Mouse (Mus musculus): Measurements from ENCODE around the gene Bcl3. TPM values are rescaled to one million over a fixed set of nuclear protein-coding genes. Genes with fewer than 3 reads are reported as not detected.

Gene Bcl3
- polyA plus RNA-seq, 1 experiment from 2014 or later: 3.5 TPM

DNA sequence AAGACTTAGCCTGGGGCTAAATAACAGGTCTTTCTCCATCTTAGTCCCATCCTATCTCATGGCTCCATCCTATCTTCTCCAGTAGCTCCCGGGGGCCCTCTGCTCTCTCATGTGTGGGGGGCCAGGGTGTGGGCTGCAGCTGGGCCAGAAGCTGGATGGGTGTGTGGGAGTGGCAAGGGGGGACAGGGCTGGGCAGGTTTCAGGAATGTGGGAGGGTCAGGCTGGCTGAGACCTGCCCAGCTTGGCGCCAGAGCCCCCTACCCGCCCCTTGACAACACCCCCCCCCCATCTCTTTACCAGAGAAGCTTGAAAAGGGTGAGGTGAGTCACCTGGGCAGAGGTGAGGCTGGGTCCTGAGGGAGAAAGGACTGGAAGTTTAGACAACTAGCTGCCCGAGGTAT lies 53.6 kb downstream of the Bcl3 start:
- ATAC-seq (replicated peaks; ENCODE audit: low FRiP score, low read depth): peak; percentile 66
- peak overlapping the region; percentile 75 for H3K4me2 ChIP-seq (ENCODE audit: low read length)
- H3K9me3 ChIP-seq (replicated peaks; ENCODE audit: low read length): no peaks in the 10 kb centered on the region
- DNase-seq (ENCODE audit: low spot score): peak; percentile 79
- peaks cover 29% of the 10 kb centered on the region for H3K4me1 ChIP-seq (replicated peaks; ENCODE audit: insufficient read depth, low read length)
- 12% methylated on average over 4 of the region's 4 CpGs for WGBS
- peak overlapping the region; percentile 82 for H3K9ac ChIP-seq (ENCODE audit: low read depth, low read length)
- H3K36me3 ChIP-seq (ENCODE audit: insufficient read depth, low read length): peaks cover 15% of the 10 kb centered on the region
- no peak for TF ChIP-seq CTCF (IDR thresholded peaks at IDR 0.05; ENCODE audit: low read depth)
- no peaks in the 10 kb centered on the region for H3K27me3 ChIP-seq (ENCODE audit: insufficient read depth, low read length)
- peak overlapping the region; percentile 85 for H3K27ac ChIP-seq
- peak overlapping the region; percentile 60 for H3K4me3 ChIP-seq (replicated peaks; ENCODE audit: low read depth, low read length)

DNA sequence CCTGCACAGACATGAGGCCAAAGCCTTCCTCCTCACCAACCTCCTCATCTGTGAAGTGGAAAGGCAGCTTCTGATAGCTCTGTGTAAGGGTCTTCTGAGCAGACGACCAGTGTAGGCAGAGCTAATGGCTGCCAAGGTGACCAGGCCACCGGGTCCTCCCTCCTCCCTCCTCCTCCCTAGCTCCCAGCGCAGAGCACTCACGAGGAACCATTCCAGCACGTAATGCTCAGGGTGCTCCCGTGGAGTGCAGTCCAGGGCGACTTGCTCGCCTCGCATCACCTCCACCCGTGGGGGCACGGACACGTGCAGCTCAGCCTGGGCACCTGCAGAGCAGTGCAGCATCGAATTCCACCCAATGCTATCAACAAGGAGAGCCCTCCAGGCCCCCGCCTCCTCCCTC lies 54.3 kb downstream of the Bcl3 start:
- Histone ChIP-seq H3K36me3 (ENCODE audit: insufficient read depth, low read length) (peaks cover 20% of the 10 kb centered on the region), H3K9me3 (replicated peaks; ENCODE audit: low read length) (no peaks in the 10 kb centered on the region), H3K4me3 (replicated peaks; ENCODE audit: low read depth, low read length) (peak overlapping the region; percentile 60; the same call in 1 of the 2 replicates), H3K4me1 (replicated peaks; ENCODE audit: insufficient read depth, low read length) (peaks cover 29% of the 10 kb centered on the region), H3K27me3 (ENCODE audit: insufficient read depth, low read length) (no peaks in the 10 kb centered on the region), H3K27ac (peak overlapping the region; percentile 85), H3K4me2 (ENCODE audit: low read length) (peak overlapping the region; percentile 75), H3K9ac (ENCODE audit: low read depth, low read length) (peak overlapping the region; percentile 82)
- TF ChIP-seq CTCF (IDR thresholded peaks at IDR 0.05; ENCODE audit: low read depth): no peak
- WGBS: 31% methylated on average over 14 of the region's 14 CpGs
- DNase-seq (ENCODE audit: low spot score) (no peak), ATAC-seq (replicated peaks; ENCODE audit: low FRiP score, low read depth) (peak; percentile 2; the same call in 1 of the 2 replicates)

DNA sequence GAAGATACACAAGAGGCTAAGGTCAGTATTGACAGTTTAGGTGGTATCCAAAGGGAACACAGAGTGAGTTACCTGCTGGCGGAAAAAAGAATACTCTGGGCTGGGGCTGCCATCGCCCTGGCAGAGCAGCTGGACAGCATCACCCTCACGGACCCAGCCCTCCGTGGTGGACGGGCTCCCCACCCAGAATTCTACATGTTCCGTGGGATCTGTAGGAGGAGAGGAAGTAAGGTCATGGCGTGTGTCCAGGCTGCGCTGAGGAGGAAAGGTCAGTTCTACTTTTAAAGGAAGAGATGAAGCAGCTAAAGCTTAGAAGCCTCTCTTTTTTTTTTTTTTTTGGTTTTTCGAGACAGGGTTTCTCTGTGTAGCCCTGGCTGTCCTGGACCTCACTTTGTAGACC lies 58.0 kb downstream of the Bcl3 start:
- no peak for ATAC-seq (replicated peaks; ENCODE audit: low FRiP score, low read depth)
- H3K27ac ChIP-seq: no peak overlapping the region
- no peaks in the 10 kb centered on the region for H3K27me3 ChIP-seq (ENCODE audit: insufficient read depth, low read length)
- H3K4me2 ChIP-seq (ENCODE audit: low read length): no peak overlapping the region
- H3K4me3 ChIP-seq (replicated peaks; ENCODE audit: low read depth, low read length): no peak overlapping the region
- TF ChIP-seq CTCF (IDR thresholded peaks at IDR 0.05; ENCODE audit: low read depth): no peak
- no peak for DNase-seq (ENCODE audit: low spot score)
- H3K36me3 ChIP-seq (ENCODE audit: insufficient read depth, low read length): peaks cover 27% of the 10 kb centered on the region
- 80% methylated on average over 9 of the region's 9 CpGs for WGBS
- peaks cover 14% of the 10 kb centered on the region; the same call in 1 of the 2 replicates for H3K4me1 ChIP-seq (replicated peaks; ENCODE audit: insufficient read depth, low read length)
- no peaks in the 10 kb centered on the region for H3K9me3 ChIP-seq (replicated peaks; ENCODE audit: low read length)
- no peak overlapping the region for H3K9ac ChIP-seq (ENCODE audit: low read depth, low read length)

DNA sequence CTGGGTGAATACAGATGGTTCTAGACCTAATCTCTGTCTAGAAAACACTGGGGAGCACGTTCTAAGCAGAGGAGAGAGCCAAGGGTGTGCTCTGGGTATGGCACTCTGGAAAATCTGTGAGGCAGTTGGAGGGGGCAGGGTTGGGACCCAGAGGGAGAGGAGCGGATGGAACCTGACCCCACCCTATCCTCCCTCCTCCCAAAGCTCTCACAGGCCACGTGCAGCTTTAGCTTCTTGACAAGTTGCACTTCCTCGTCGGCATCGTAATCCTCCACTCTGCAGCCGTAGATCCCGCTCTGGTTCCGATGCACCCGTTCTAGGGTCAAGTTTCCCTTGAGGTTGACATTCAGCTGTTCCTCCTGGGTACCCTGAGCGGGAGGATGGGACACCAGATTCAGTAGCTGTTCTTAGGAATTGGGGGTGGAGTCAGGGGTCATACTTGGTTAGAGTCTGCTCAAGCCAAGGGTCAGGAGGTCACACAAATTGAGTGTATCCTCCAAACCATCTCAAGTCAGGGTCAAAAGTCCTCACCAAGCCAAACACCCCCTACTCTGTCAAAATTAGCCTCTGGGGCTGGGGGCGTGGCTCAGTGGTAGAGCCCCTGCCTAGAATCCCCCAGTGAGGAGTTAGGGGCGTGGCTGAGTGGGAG lies 58.6 kb downstream of the Bcl3 start:
- DNase-seq (ENCODE audit: low spot score): no peak
- no peak overlapping the region for H3K9ac ChIP-seq (ENCODE audit: low read depth, low read length)
- TF ChIP-seq CTCF (IDR thresholded peaks at IDR 0.05; ENCODE audit: low read depth): no peak

DNA sequence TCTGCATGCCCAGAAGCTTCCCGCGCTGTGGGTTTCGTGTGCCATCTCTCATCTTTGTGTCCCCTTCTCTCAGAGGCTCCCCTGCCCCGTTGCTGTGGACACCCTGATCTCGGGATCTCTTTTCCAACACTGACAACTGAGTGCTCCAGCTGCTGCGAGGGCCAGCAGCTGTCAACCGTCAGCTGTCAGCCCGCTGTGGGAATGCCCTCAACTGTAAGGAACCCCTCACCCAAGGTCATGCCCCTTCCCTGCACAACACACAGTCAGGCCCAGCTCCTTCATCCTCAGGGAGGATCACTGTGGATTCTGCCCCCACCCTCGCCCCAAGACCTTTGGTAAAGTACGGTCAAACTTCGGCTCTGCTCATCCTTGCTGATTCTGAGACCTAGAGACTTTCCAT lies 60.3 kb downstream of the Bcl3 start:
- 0 out of 2 replicates have a peak overlapping the region, but pooled peaks have one; percentile 4 for H3K9ac ChIP-seq (ENCODE audit: low read depth, low read length)
- DNase-seq (ENCODE audit: low spot score): no peak
- H3K9me3 ChIP-seq (replicated peaks; ENCODE audit: low read length): no peaks in the 10 kb centered on the region
- no peak overlapping the region for H3K4me2 ChIP-seq (ENCODE audit: low read length)
- no peak overlapping the region for H3K27ac ChIP-seq
- 52% methylated on average over 11 of the region's 11 CpGs for WGBS
- peaks cover 45% of the 10 kb centered on the region for H3K36me3 ChIP-seq (ENCODE audit: insufficient read depth, low read length)
- no peak for TF ChIP-seq CTCF (IDR thresholded peaks at IDR 0.05; ENCODE audit: low read depth)
- ATAC-seq (replicated peaks; ENCODE audit: low FRiP score, low read depth): no peak
- no peaks in the 10 kb centered on the region for H3K27me3 ChIP-seq (ENCODE audit: insufficient read depth, low read length)
- H3K4me3 ChIP-seq (replicated peaks; ENCODE audit: low read depth, low read length): no peak overlapping the region
- H3K4me1 ChIP-seq (replicated peaks; ENCODE audit: insufficient read depth, low read length): no peaks in the 10 kb centered on the region

More for the DNA sequence above, 58.6 kb downstream of the Bcl3 start:
- Histone ChIP-seq H3K4me3 (replicated peaks; ENCODE audit: low read depth, low read length) (no peak overlapping the region), H3K27me3 (ENCODE audit: insufficient read depth, low read length) (no peaks in the 10 kb centered on the region), H3K4me1 (replicated peaks; ENCODE audit: insufficient read depth, low read length) (peaks cover 9% of the 10 kb centered on the region; the same call in 1 of the 2 replicates), H3K4me2 (ENCODE audit: low read length) (no peak overlapping the region), H3K27ac (no peak overlapping the region), H3K9me3 (replicated peaks; ENCODE audit: low read length) (no peaks in the 10 kb centered on the region), H3K36me3 (ENCODE audit: insufficient read depth, low read length) (peaks cover 33% of the 10 kb centered on the region)
- ATAC-seq (replicated peaks; ENCODE audit: low FRiP score, low read depth): no peak
- 54% methylated on average over 13 of the region's 13 CpGs for WGBS

DNA sequence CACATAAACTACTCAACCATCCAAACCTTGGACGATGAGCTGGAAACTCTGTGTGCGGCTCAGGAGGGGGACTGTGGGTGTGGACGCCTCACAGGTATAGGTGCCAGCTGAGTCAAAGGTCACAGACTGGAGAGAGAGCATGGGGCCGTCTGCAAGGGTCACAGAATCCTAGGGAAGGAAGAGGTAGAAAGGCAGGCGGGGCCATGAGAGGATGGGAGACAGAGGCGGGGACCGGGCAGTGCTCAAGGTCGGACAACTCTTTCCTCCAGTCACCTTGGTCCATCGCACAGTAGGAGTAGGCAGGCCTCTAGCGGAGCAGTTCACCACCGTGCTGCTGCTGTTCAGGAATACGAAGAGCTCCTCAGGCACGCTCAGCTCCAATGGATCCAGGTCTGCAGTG lies 62.5 kb downstream of the Bcl3 start:
- ATAC-seq (replicated peaks; ENCODE audit: low FRiP score, low read depth): no peak
- Histone ChIP-seq H3K4me1 (replicated peaks; ENCODE audit: insufficient read depth, low read length) (no peaks in the 10 kb centered on the region), H3K4me3 (replicated peaks; ENCODE audit: low read depth, low read length) (no peak overlapping the region), H3K4me2 (ENCODE audit: low read length) (no peak overlapping the region), H3K9me3 (replicated peaks; ENCODE audit: low read length) (no peaks in the 10 kb centered on the region), H3K27ac (no peak overlapping the region), H3K36me3 (ENCODE audit: insufficient read depth, low read length) (peaks cover 38% of the 10 kb centered on the region), H3K9ac (ENCODE audit: low read depth, low read length) (no peak overlapping the region), H3K27me3 (ENCODE audit: insufficient read depth, low read length) (no peaks in the 10 kb centered on the region)
- TF ChIP-seq CTCF (IDR thresholded peaks at IDR 0.05; ENCODE audit: low read depth): no peak
- no peak for DNase-seq (ENCODE audit: low spot score)
- WGBS: 71% methylated on average over 13 of the region's 13 CpGs

All from kidney, postnatal 0 days (tissue).